Mouse (Mus musculus): ENCODE measurements around the gene Dio1. TPM values are rescaled to one million over a fixed set of nuclear protein-coding genes. Genes with fewer than 3 reads are reported as not detected.

Gene Dio1
- not detected in 2 replicates for polyA plus RNA-seq (2012)

GRCm38 (mm10) chr4:107306966-107307365 is at the start of gene Dio1:
Gene Dio1 (minus strand): TSS chr4:107307169.

GRCm38 (mm10) chr4:107313690-107314478 is 6.9 kb upstream of the Dio1 start, which contains the start of gene Yipf1:
Gene Yipf1 (plus strand): TSS chr4:107314363.

GRCm38 (mm10) chr4:107253125-107254091 is 53.6 kb downstream of the Dio1 start, which contains the start of the genes Lrrc42 and Hspb11:
Gene Lrrc42 (minus strand): TSS chr4:107253532.
Gene Hspb11 (plus strand): TSS chr4:107253593.

Other genes starting within 250 kb of the Dio1 start
- gene Mrpl37, start 240.3 kb downstream of the Dio1 start, polyA plus RNA-seq (2012), result 41.6 and 46.4 TPM in 2 replicates
- 7.3 and 11.1 TPM in 2 replicates for gene Cyb5rl, start 240.2 kb downstream of the Dio1 start, polyA plus RNA-seq (2012)
- not detected in 2 replicates for gene Cdcp2, start 210.3 kb downstream of the Dio1 start, polyA plus RNA-seq (2012)
- gene Tmem59, start 128.8 kb downstream of the Dio1 start, polyA plus RNA-seq (2012), result 141 and 151 TPM in 2 replicates
- gene Tceanc2, start 128.1 kb downstream of the Dio1 start, polyA plus RNA-seq (2012), result 23.4 and 25.8 TPM in 2 replicates
- gene Ldlrad1, start 98.0 kb downstream of the Dio1 start, polyA plus RNA-seq (2012), result not detected in 2 replicates
- gene Lrrc42, start 53.6 kb downstream of the Dio1 start, polyA plus RNA-seq (2012), result 6.5 TPM in 2 replicates
- 3.8 and 5.1 TPM in 2 replicates for gene Hspb11, start 53.6 kb downstream of the Dio1 start, polyA plus RNA-seq (2012)
- 19.4 and 19.6 TPM in 2 replicates for gene Yipf1, start 7.2 kb upstream of the Dio1 start, polyA plus RNA-seq (2012)
- 5.1 and 7.0 TPM in 2 replicates for gene Ndc1, start 60.6 kb upstream of the Dio1 start, polyA plus RNA-seq (2012)
- 0.56 and 1.2 TPM in 2 replicates for gene Glis1, start 127.4 kb upstream of the Dio1 start, polyA plus RNA-seq (2012)

Data from megakaryocyte-erythroid progenitor cell, adult 5 weeks (primary cell).